Mouse (Mus musculus) liver, adult 2 months (tissue): ENCODE data around the gene Rab30.

Experiments
- CTCF ChIP-seq: fragments of 200-500 bp; IDR thresholded peaks from 2 replicates; pipeline ENCODE4 v1.5.1; 2011; ENCODE audit warnings: low read depth, low read length, control low read depth
- POLR2A ChIP-seq: fragments of 200-500 bp; IDR thresholded peaks from 2 replicates; pipeline ENCODE4 v1.6.1; 2011; ENCODE audit warnings: low read length, control low read depth; ENCODE audit not compliant: insufficient read depth; ENCODE audit errors: extremely low read depth

GRCm38 (mm10) chr7:92837907-92838306, 96.5 kb downstream of the Rab30 start:
- TF ChIP-seq CTCF, result no peak
- TF ChIP-seq POLR2A, result no peak
